Mouse (Mus musculus): Measurements from ENCODE around the gene Cidec.

- TF ChIP-seq TAL1 (IDR thresholded peaks at IDR 0.05; ENCODE audit: low read length) (no peak), GATA1 (IDR thresholded peaks at IDR 0.05; ENCODE audit: low read length) (no peak)
Measured at GRCm38 (mm10) chr6:113480555-113481373, 45.2 kb upstream of the Cidec start.

Measured in erythroblast, embryonic 14.5 days (primary cell).